Mouse (Mus musculus): Measurements from ENCODE around the gene Pbx4. TPM values are rescaled to one million over a fixed set of nuclear protein-coding genes. Genes with fewer than 3 reads are reported as not detected.
A peak's percentile ranks its signal among the peaks of the same experiment; 100 is the strongest.

The Pbx4 gene
- polyA plus RNA-seq, 1 experiment from 2014 or later = 7.7 TPM

DNA sequence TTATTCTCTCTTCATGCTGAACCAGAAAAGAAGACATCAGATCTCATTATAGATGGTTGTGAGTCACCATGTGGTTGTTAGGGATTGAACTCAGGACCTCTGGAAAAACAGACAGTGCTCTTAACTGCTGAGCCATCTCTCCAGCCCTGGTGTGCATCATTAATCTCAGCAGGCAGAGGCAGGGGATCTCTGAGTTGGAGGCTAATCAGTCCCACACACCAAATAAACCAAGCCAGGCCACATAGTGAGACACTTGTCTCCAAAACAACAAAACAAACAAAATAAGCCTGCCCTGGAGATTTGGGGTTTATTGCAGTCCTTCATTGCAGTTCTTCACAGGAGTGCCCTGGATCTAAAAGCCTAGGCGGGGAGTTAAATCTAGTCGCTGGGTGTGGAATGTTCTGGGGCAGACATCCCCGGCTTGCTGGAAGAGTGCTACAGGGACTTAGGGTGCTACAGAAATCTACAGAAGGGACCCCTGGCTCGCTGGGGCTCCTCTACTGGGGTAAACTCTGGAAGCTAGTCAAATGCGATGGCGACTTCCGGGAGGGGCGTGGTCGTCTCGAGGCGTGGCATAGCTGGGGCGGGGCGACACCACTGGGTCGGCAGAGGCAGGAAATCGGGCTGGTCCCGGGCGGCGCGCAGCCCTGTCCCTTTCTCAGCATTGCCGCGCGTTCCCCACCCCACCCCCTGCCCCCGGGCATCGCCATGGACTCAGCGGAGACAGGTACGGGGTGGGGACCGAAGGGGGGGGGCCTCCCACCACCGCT lies 24.0 kb upstream of the Pbx4 start, which contains the start of gene Gmip:
Gene Gmip (plus strand): TSS at position 586 of the 770 bp plus-strand sequence.
- peak; percentile 84 for DNase-seq (ENCODE audit: low spot score)
- Histone ChIP-seq H3K27me3 (ENCODE audit: insufficient read depth, low read length) (no peaks in the 10 kb centered on the region), H3K4me2 (ENCODE audit: low read length) (peak within 1 kb of the TSS; percentile 94), H3K9me3 (replicated peaks; ENCODE audit: low read length) (no peaks in the 10 kb centered on the region), H3K27ac (no peak within 1 kb of the TSS), H3K4me1 (replicated peaks; ENCODE audit: insufficient read depth, low read length) (no peaks in the 10 kb centered on the region), H3K4me3 (replicated peaks; ENCODE audit: low read depth, low read length) (peak within 1 kb of the TSS; percentile 55), H3K9ac (ENCODE audit: low read depth, low read length) (peak within 1 kb of the TSS; percentile 69), H3K36me3 (ENCODE audit: insufficient read depth, low read length) (peaks cover 30% of the 10 kb centered on the region)
- WGBS = 5% methylated on average over 28 of the region's 28 CpGs
- ATAC-seq (replicated peaks; ENCODE audit: low FRiP score, low read depth) = peak; percentile 77
- TF ChIP-seq CTCF (IDR thresholded peaks at IDR 0.05; ENCODE audit: low read depth) = no peak

DNA sequence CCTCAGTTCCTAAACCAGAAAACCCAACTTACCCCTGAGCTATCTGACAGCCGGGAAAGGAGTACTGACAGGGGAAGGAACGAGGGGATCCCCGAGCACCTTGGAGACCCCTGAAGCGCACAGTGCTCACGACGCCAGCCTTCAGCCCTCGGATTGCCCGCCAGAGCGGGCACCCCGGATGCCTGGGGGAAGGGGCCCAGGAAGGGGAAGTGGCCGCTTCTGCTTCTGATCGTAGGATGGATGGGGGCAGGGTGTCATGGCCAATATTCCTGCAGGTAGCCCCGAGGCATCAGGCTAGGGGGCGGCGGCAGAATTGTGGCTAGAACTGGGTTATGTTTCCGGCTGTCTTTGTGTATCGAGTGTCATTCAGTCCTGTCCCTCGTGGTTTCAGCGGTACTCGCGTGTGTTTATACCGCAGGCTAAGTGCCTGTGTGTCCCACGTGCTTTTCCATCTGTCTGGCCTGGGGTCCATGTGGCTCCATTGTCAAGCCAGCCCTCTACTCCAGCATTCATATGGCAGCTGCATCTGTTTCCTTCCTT lies 23.4 kb upstream of the Pbx4 start:
- peaks cover 24% of the 10 kb centered on the region for H3K36me3 ChIP-seq (ENCODE audit: insufficient read depth, low read length)
- H3K4me1 ChIP-seq (replicated peaks; ENCODE audit: insufficient read depth, low read length) = no peaks in the 10 kb centered on the region
- no peak overlapping the region for H3K27ac ChIP-seq
- H3K4me3 ChIP-seq (replicated peaks; ENCODE audit: low read depth, low read length) = peak overlapping the region; percentile 55
- no peak for TF ChIP-seq CTCF (IDR thresholded peaks at IDR 0.05; ENCODE audit: low read depth)
- no peaks in the 10 kb centered on the region for H3K9me3 ChIP-seq (replicated peaks; ENCODE audit: low read length)
- WGBS = under 1% methylated on average over 23 of the region's 23 CpGs
- ATAC-seq (replicated peaks; ENCODE audit: low FRiP score, low read depth) (peak; percentile 10; the same call in 1 of the 2 replicates), DNase-seq (ENCODE audit: low spot score) (peak; percentile 18)
- no peaks in the 10 kb centered on the region for H3K27me3 ChIP-seq (ENCODE audit: insufficient read depth, low read length)
- peak overlapping the region; percentile 94 for H3K4me2 ChIP-seq (ENCODE audit: low read length)
- peak overlapping the region; percentile 69 for H3K9ac ChIP-seq (ENCODE audit: low read depth, low read length)

DNA sequence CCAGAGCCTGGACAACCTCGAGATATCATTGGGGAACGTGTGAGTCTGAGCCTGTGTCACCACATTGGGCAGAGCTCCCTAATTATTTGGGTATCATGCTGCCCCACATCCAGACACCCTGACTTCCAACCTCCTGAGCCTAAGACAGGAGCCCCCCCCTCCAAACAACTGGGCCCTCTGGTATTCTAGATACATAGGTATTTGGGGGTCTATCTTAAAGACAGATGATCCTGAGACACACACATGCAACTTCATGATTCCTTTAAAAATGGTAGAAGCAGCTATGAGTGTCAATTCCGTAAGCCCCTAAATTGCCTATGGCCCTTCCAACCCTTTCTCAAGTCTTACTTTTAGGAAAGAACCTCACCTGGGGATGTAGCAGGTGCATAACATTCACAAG lies 22.5 kb upstream of the Pbx4 start:
- TF ChIP-seq CTCF (IDR thresholded peaks at IDR 0.05; ENCODE audit: low read depth) = no peak
- no peak overlapping the region for H3K4me3 ChIP-seq (replicated peaks; ENCODE audit: low read depth, low read length)
- H3K9ac ChIP-seq (ENCODE audit: low read depth, low read length) = no peak overlapping the region
- no peaks in the 10 kb centered on the region for H3K27me3 ChIP-seq (ENCODE audit: insufficient read depth, low read length)
- no peak overlapping the region for H3K27ac ChIP-seq
- DNase-seq (ENCODE audit: low spot score) (no peak), ATAC-seq (replicated peaks; ENCODE audit: low FRiP score, low read depth) (no peak)
- H3K4me2 ChIP-seq (ENCODE audit: low read length) = no peak overlapping the region
- 61% methylated on average over 3 of the region's 3 CpGs for WGBS
- H3K9me3 ChIP-seq (replicated peaks; ENCODE audit: low read length) = no peaks in the 10 kb centered on the region
- no peaks in the 10 kb centered on the region for H3K4me1 ChIP-seq (replicated peaks; ENCODE audit: insufficient read depth, low read length)
- H3K36me3 ChIP-seq (ENCODE audit: insufficient read depth, low read length) = peaks cover 19% of the 10 kb centered on the region; the same call in 1 of the 2 replicates

DNA sequence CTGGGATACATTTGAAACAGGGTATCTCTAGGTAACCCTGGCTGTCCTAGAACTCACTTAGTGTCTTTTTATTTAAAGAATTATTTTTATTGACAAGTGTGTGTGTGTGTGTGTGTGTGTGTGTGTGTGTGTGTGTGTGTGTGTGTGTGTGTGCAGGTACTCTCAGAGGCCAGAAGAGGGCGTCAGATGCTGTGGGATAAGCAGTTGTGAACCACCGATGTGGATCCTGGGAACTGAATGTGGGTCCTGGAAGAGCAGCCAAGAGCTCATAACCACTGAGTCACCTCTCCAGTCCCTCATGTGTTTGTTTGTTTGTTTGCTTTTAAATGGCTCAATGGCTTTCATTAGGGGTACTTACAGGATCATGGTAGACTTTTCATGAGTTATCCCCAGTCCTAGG lies 17.4 kb upstream of the Pbx4 start:
- Histone ChIP-seq H3K36me3 (ENCODE audit: insufficient read depth, low read length) (no peaks in the 10 kb centered on the region), H3K4me2 (ENCODE audit: low read length) (no peak overlapping the region), H3K9ac (ENCODE audit: low read depth, low read length) (no peak overlapping the region), H3K27ac (no peak overlapping the region), H3K27me3 (ENCODE audit: insufficient read depth, low read length) (no peaks in the 10 kb centered on the region), H3K4me1 (replicated peaks; ENCODE audit: insufficient read depth, low read length) (no peaks in the 10 kb centered on the region), H3K9me3 (replicated peaks; ENCODE audit: low read length) (no peaks in the 10 kb centered on the region), H3K4me3 (replicated peaks; ENCODE audit: low read depth, low read length) (no peak overlapping the region)
- TF ChIP-seq CTCF (IDR thresholded peaks at IDR 0.05; ENCODE audit: low read depth) = no peak
- ATAC-seq (replicated peaks; ENCODE audit: low FRiP score, low read depth) (no peak), DNase-seq (ENCODE audit: low spot score) (no peak)
- 89% methylated on average over 2 of the region's 2 CpGs for WGBS

DNA sequence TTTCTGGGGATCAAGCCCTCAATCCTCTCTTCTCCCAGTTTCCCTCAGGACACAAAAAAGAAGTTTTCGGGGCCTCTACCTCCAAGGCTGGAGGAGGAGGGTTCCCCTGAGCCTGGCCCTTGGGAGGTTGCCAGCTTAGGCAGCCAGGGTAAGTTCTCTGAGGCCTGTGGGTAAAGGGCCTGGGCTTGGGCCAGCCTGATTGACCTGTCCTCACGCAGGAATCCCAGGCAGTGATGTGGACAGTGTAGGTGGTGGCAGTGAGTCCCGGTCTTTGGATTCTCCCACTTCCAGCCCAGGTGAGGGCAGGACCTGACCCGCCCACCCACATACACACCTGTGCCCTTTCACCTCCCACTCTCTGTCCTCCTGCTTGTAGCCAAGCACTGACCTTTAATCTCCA lies 16.9 kb upstream of the Pbx4 start:
- Histone ChIP-seq H3K27me3 (ENCODE audit: insufficient read depth, low read length) (no peaks in the 10 kb centered on the region), H3K9ac (ENCODE audit: low read depth, low read length) (no peak overlapping the region), H3K4me2 (ENCODE audit: low read length) (no peak overlapping the region), H3K36me3 (ENCODE audit: insufficient read depth, low read length) (no peaks in the 10 kb centered on the region), H3K4me3 (replicated peaks; ENCODE audit: low read depth, low read length) (no peak overlapping the region), H3K27ac (no peak overlapping the region), H3K9me3 (replicated peaks; ENCODE audit: low read length) (no peaks in the 10 kb centered on the region), H3K4me1 (replicated peaks; ENCODE audit: insufficient read depth, low read length) (no peaks in the 10 kb centered on the region)
- DNase-seq (ENCODE audit: low spot score) = no peak
- TF ChIP-seq CTCF (IDR thresholded peaks at IDR 0.05; ENCODE audit: low read depth) = no peak
- ATAC-seq (replicated peaks; ENCODE audit: low FRiP score, low read depth) = no peak
- 86% methylated on average over 4 of the region's 4 CpGs for WGBS

DNA sequence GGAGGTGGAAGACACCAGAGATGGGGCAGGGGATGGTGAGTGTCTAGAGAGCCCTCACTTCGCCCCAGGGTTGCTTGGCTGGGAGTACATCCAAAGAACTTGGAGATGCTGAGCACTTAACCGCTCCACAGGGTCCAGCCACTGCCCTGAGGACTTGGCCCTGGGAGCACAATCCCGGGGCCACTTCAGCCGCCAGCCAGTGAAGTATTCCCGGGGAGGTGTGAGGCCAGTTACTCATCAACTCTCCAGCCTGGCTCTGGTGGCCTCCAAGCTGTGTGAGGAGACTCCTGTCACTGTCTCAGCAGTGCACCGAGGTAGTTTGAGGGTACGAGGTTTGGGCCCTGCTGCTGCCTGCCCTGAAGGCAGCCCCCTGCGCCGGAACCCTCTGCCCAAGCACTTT lies 11.8 kb upstream of the Pbx4 start:
- Histone ChIP-seq H3K9me3 (replicated peaks; ENCODE audit: low read length) (no peaks in the 10 kb centered on the region), H3K27ac (no peak overlapping the region), H3K9ac (ENCODE audit: low read depth, low read length) (no peak overlapping the region), H3K36me3 (ENCODE audit: insufficient read depth, low read length) (no peaks in the 10 kb centered on the region), H3K4me1 (replicated peaks; ENCODE audit: insufficient read depth, low read length) (0 out of 2 replicates have a peak, but pooled peaks cover 5% of the 10 kb centered on the region), H3K4me3 (replicated peaks; ENCODE audit: low read depth, low read length) (no peak overlapping the region), H3K27me3 (ENCODE audit: insufficient read depth, low read length) (no peaks in the 10 kb centered on the region), H3K4me2 (ENCODE audit: low read length) (no peak overlapping the region)
- ATAC-seq (replicated peaks; ENCODE audit: low FRiP score, low read depth) = no peak
- TF ChIP-seq CTCF (IDR thresholded peaks at IDR 0.05; ENCODE audit: low read depth) = no peak
- DNase-seq (ENCODE audit: low spot score) = no peak
- 68% methylated on average over 9 of the region's 9 CpGs for WGBS
